Mouse (Mus musculus) MEL (cell line): ENCODE measurements at regions not wholly inside any gene's neighbourhood (a gene's known extent, or its start where the extent isn't known, plus 50 kb on each side); places are given as distances from the start of the nearest gene placed in this dataset.

Source experiments
- DNase-seq: peaks from one replicate; pipeline ENCODE4 v3.0.0; 2011; ENCODE audit warnings: low read depth, low spot score
- H3K27ac ChIP-seq: 2 replicates; pipeline ENCODE4 v1.5.1; 2012; ENCODE audit warnings: low read depth, mild to moderate bottlenecking, control low read depth, low read length, moderate library complexity; ENCODE audit not compliant: control insufficient read depth
- H3K27me3 ChIP-seq, 2 experiments: fragments of 150-350 bp in 1 of 2; sonication (generic) in 1 of 2; 2 replicates each; pipeline ENCODE4 v1.6.1; 2012; ENCODE audit warnings: low read length in 2 of 2, mild to moderate bottlenecking in 2 of 2, improper control_type of control experiment in 1 of 2, moderate library complexity in 1 of 2; ENCODE audit not compliant: insufficient read depth in 2 of 2, control insufficient read depth in 1 of 2
- H3K36me3 ChIP-seq, 2 experiments: 2 replicates each; pipeline ENCODE4 v1.6.1; 2012 to 2014; ENCODE audit warnings: low read length in 2 of 2, improper control_type of control experiment in 1 of 2, inconsistent platforms in 1 of 2, mild to moderate bottlenecking in 1 of 2; ENCODE audit not compliant: insufficient read depth in 2 of 2, control insufficient read depth in 1 of 2
- H3K4me1 ChIP-seq, 2 experiments: fragments of 150-350 bp in 1 of 2; sonication (generic) in 1 of 2; 2 replicates each; pipeline ENCODE4 v1.6.1; 2012; ENCODE audit warnings: low read length in 2 of 2, improper control_type of control experiment in 1 of 2, mild to moderate bottlenecking in 1 of 2; ENCODE audit not compliant: insufficient read depth in 2 of 2, control insufficient read depth in 1 of 2
- H3K4me3 ChIP-seq, 2 experiments: fragments of 150-350 bp in 1 of 2; sonication (generic) in 1 of 2; 2 replicates each; pipeline ENCODE4 v1.5.1; 2012; ENCODE audit warnings: low read depth in 2 of 2, low read length in 2 of 2, mild to moderate bottlenecking in 2 of 2, moderate library complexity in 2 of 2, control low read depth in 1 of 2, improper control_type of control experiment in 1 of 2; ENCODE audit not compliant: control insufficient read depth in 1 of 2, insufficient read depth in 1 of 2
- H3K79me2 ChIP-seq: 2 replicates; pipeline ENCODE4 v1.6.1; 2012; ENCODE audit warnings: mild to moderate bottlenecking, low read length, moderate library complexity; ENCODE audit not compliant: control insufficient read depth, poor library complexity, insufficient read depth
- H3K9ac ChIP-seq: 2 replicates; pipeline ENCODE4 v1.6.1; 2012; ENCODE audit warnings: low read depth, mild to moderate bottlenecking, control low read depth, low read length, moderate library complexity; ENCODE audit not compliant: control insufficient read depth, poor library complexity, severe bottlenecking
- H3K9me3 ChIP-seq: fragments of 150-350 bp; sonication (generic); replicated peaks from 2 replicates; pipeline ENCODE4 v1.6.1; 2012; ENCODE audit warnings: mild to moderate bottlenecking, low read length, improper control_type of control experiment, moderate library complexity; ENCODE audit not compliant: insufficient read depth
- EP300 ChIP-seq, 2 experiments: IDR thresholded peaks; 2 replicates each; pipeline ENCODE4 v1.6.1; 2011; ENCODE audit warnings: improper control_type of control experiment in 2 of 2, low read length in 2 of 2, low read depth in 1 of 2, mild to moderate bottlenecking in 1 of 2
- ETS1 ChIP-seq: IDR thresholded peaks from 2 replicates; pipeline ENCODE4 v1.6.1; 2012; ENCODE audit warnings: low read depth, mild to moderate bottlenecking, inconsistent platforms, low read length, improper control_type of control experiment, moderate library complexity
- GABPA ChIP-seq: IDR thresholded peaks from 2 replicates; pipeline ENCODE4 v1.6.1; 2012; ENCODE audit warnings: low read depth, mild to moderate bottlenecking, inconsistent platforms, low read length, improper control_type of control experiment, moderate library complexity
- GATA1 ChIP-seq: IDR thresholded peaks from 2 replicates; pipeline ENCODE4 v1.6.1; 2011; ENCODE audit warnings: low read depth, low read length, improper control_type of control experiment
- HCFC1 ChIP-seq: IDR thresholded peaks from 2 replicates; pipeline ENCODE4 v1.6.1; 2012; ENCODE audit warnings: low read depth, mild to moderate bottlenecking, inconsistent platforms, low read length, improper control_type of control experiment, moderate library complexity
- MAX ChIP-seq: IDR thresholded peaks from 2 replicates; pipeline ENCODE4 v1.6.1; 2011; ENCODE audit warnings: low read length, improper control_type of control experiment
- MEF2A ChIP-seq: IDR thresholded peaks from 2 replicates; pipeline ENCODE4 v1.6.1; 2014; ENCODE audit warnings: low read depth, mild to moderate bottlenecking, inconsistent platforms, low read length, improper control_type of control experiment; ENCODE audit not compliant: poor library complexity, insufficient replicate concordance, severe bottlenecking; ENCODE audit errors: extremely low read depth
- MYC ChIP-seq: IDR thresholded peaks from 2 replicates; pipeline ENCODE4 v1.6.1; 2011; ENCODE audit warnings: low read depth, mild to moderate bottlenecking, low read length, improper control_type of control experiment, moderate library complexity
- POLR2A ChIP-seq, 2 experiments: IDR thresholded peaks; 2 replicates each; pipeline ENCODE4 v1.6.1; 2011 to 2012; ENCODE audit warnings: low read length in 2 of 2, mild to moderate bottlenecking in 2 of 2, control low read depth in 1 of 2, improper control_type of control experiment in 1 of 2, low read depth in 1 of 2, moderate library complexity in 1 of 2; ENCODE audit not compliant: control insufficient read depth in 1 of 2, insufficient read depth in 1 of 2, poor library complexity in 1 of 2
- POLR2AphosphoS2 ChIP-seq: IDR thresholded peaks from 2 replicates; pipeline ENCODE4 v1.6.1; 2011; ENCODE audit warnings: low read length, improper control_type of control experiment
- RAD21 ChIP-seq: IDR thresholded peaks from 2 replicates; pipeline ENCODE4 v1.6.1; 2011; ENCODE audit warnings: mild to moderate bottlenecking, low read depth, low read length, improper control_type of control experiment
- RCOR1 ChIP-seq: IDR thresholded peaks from 2 replicates; pipeline ENCODE4 v1.6.1; 2012; ENCODE audit warnings: low read depth, mild to moderate bottlenecking, inconsistent platforms, low read length, improper control_type of control experiment
- TBP ChIP-seq: IDR thresholded peaks from 2 replicates; pipeline ENCODE4 v1.8.0; 2011; ENCODE audit warnings: low read depth, low read length, improper control_type of control experiment
- UBTF ChIP-seq: IDR thresholded peaks from 2 replicates; pipeline ENCODE4 v1.6.1; 2012; ENCODE audit warnings: low read depth, mild to moderate bottlenecking, inconsistent platforms, low read length, improper control_type of control experiment, moderate library complexity, borderline replicate concordance; ENCODE audit not compliant: insufficient read depth
- ZC3H11A ChIP-seq: IDR thresholded peaks from 2 replicates; pipeline ENCODE4 v1.6.1; 2012; ENCODE audit warnings: low read depth, mild to moderate bottlenecking, inconsistent platforms, low read length, improper control_type of control experiment

DNA sequence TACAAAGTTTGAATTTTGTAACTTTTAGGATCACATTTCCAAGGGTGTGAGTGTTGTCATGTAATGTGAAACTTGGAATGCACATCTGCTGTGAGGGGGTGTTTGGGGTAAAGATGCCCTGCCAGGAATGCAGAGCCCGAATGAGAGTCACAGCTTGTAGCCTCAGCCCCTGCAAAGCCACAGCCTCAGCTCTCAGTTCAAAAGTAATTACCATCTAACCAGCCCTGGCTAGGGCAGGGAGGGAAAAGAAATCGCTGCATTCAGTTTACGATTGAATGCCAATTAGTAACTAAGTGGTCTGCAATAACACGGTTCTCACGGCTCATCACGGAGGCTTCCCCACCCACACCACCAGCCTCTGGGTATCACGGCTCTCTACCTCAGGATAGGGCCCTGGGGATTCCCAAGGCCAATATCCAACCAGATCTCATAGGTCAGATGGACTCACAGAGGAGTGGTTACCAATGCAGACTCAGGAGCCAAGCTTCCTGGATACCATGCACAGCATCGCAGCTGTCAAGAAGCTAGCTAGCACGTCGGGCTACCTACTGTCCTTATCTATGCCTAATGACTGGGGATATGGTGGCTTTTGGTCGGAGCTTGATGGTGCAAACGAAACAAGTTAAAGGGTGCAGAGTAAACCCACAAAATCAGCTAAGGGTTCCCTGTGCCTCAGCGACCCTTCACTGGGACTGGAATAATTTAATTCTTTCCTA lies 275.0 kb downstream of the Setd4 start:
- Histone ChIP-seq H3K4me1 (no peaks in the 10 kb centered on the region), H3K79me2 (no peaks in the 10 kb centered on the region), H3K27me3 (peaks cover 0 to 5% of the 10 kb centered on the region in 2 experiments; a peak in 3 of 4 replicates), H3K9ac (no peak overlapping the region), H3K27ac (no peak overlapping the region), H3K36me3 (no peaks in the 10 kb centered on the region), H3K9me3 (no peaks in the 10 kb centered on the region), H3K4me3 (no peak overlapping the region)
- TF ChIP-seq MYC (no peak), RCOR1 (no peak), GATA1 (no peak), HCFC1 (no peak), ZC3H11A (no peak), MEF2A (no peak)
- DNase-seq = no peak

DNA sequence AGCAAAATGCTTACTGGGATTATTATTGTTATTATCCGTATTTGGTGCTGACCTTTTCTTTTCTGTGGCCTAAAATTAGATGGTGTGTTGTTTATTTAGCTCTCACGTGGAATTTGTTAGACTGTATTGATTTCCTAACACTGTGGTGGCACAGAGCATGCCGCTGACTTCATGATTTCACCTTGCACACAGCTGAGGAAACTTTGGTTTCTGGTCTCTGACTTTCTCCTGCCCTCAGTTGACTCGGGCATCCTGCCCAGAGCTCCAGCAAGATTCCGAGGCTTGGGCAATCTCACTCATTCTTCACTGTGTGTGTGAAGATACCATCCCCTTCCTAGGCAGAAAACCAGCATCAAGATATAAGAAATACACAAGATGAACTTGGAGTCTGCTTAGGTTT lies 279.0 kb downstream of the Setd4 start:
- DNase-seq = no peak
- Histone ChIP-seq H3K4me3 (no peak overlapping the region), H3K4me1 (no peaks in the 10 kb centered on the region), H3K36me3 (no peaks in the 10 kb centered on the region), H3K9me3 (no peaks in the 10 kb centered on the region), H3K79me2 (no peaks in the 10 kb centered on the region), H3K27ac (no peak overlapping the region)
- TF ChIP-seq POLR2AphosphoS2 = no peak
- TF ChIP-seq EP300 (IDR thresholded peaks at IDR 0.05; ENCODE audit: low read depth in 1 of 2, low read length in 2 of 2) = no peak
- TF ChIP-seq ETS1 = no peak
- no peak for TF ChIP-seq GABPA
- no peak for TF ChIP-seq TBP
- no peak for TF ChIP-seq POLR2A (IDR thresholded peaks at IDR 0.05; ENCODE audit: control insufficient read depth in 1 of 2, insufficient read depth in 1 of 2, low read depth in 1 of 2, low read length in 2 of 2, poor library complexity in 1 of 2)
- TF ChIP-seq RAD21 = no peak
- no peak for TF ChIP-seq MAX
- TF ChIP-seq UBTF = no peak
- TF ChIP-seq, all 39 proteins: peak for 0
- peaks cover 0 to 4% of the 10 kb centered on the region in 2 experiments; a peak in 2 of 4 replicates for H3K27me3 ChIP-seq
- H3K9ac ChIP-seq = no peak overlapping the region
